Mouse (Mus musculus): ENCODE results near the gene Sufu. TPM values are rescaled to one million over a fixed set of nuclear protein-coding genes. Genes with fewer than 3 reads are reported as not detected.

Sufu gene
- total RNA-seq (2014; fragmentation: Nextera tagmentation) (20.9 and 22.8 TPM in 2 replicates), total RNA-seq (2017) (7.2 and 9.0 TPM in 2 replicates)

DNA sequence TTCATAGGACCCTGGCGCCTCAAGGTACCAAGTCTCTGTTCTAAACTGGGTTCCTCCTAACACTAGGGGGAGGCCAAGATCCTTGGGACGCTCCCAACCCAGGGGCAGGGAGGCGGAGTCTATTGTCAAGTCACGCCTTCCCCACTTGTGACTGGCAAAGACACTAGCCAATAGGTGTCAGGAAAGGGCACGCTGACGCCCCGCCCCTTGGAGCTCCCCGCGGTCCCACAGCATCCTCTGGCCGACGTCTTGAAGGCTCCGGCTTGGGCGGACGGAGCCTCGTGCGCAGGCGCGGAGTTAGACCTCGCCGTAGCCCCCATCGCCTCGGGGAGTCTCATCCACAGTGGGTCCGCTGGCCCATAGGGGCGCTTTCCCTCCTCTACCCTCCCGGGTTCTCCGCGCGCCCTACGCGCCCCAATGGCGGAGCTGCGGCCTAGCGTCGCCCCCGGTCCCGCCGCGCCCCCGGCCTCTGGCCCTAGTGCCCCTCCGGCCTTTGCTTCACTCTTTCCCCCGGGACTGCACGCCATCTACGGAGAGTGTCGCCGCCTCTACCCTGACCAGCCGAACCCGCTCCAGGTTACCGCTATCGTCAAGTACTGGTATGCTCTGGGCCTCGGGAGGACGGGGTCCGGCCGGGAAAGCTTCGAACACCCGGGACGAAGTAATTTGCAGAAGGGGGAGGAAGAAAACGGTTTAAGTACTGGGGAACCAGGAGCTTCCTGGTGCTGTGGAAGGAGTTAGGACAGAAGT lies at the start of gene Sufu:
TSS of gene Sufu (plus strand) at position 211 of the 750 bp plus-strand sequence.
- peak; percentile 80 for ATAC-seq (replicated peaks; ENCODE audit: poor library complexity, severe bottlenecking)

DNA sequence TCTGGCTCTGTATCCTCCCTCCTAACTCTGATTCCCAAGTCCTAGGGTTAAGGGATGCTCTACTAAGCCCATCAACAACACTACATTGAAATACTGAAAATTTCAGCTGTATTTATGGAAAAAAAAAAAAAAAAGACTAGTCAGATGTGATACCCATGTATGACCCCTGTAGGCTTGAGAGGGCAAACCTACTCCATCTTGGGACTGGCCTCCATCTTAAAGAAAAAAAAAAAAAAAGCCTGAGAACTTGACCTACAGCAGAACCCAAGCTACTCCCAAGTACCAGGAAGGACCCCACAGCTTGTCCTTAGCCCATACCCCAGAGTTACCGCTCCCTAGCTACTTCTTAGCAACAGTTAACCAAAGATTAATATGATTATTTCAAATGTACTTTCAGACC lies 49.5 kb upstream of the Sufu start:
- ATAC-seq (replicated peaks; ENCODE audit: poor library complexity, severe bottlenecking): no peak

DNA sequence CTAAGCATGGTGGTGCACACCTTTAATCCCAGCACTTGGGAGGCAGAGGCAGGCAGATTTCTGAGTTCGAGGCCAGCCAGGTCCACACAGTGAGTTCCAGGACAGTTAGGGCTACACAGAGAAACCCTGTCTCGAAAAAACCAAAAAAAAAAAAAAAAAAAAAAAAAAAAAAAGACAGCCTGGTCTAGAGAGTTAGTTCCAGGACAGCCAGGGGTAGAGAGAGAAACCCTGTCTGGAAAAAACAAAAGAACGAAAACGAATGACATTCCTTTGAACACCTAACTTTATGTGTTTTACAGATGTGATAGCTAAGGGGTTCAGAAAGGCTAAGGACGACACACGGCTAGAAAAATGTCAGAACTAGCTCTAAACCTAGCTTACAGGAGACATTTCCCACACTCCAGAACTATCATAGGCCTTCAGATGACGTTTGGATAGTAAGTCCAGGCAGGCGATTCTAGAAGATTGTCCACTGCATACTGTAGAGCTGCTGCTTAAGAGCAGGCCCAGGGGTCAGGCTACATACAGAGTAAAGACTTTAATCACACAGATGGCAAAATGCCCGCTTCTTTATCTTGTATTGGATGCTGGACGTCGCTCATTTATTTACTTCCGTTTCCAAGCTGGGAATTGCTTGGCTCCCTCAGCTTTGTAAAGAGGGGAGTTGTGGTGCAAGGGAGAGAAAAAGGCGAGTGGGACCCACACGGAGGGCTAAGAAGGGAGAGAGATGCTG lies 48.6 kb upstream of the Sufu start:
- ATAC-seq (replicated peaks; ENCODE audit: poor library complexity, severe bottlenecking): no peak

GRCm38 (mm10) chr19:46348761-46349458 lies 47.8 kb upstream of the Sufu start:
- ATAC-seq (replicated peaks; ENCODE audit: poor library complexity, severe bottlenecking): peak; percentile 65

DNA sequence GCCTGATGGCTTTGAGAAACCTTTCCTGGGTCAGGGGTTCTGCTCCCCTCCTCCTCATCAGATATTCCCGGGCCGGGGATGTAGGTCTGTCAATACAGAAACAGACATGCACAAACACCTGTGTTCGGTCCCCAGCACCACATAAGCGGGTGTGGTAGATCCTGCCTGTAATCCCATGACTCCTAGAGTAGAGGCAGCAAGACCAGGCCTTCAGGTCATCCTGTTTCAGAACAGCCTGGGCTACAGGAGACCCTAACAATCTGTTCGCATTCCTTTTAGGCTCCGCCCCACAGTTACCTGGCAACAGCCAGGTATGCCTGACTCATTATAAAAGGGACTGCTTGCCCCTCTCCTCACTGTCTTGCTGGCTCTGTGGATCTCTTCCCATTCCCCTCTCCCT lies 47.1 kb upstream of the Sufu start:
- ATAC-seq (replicated peaks; ENCODE audit: poor library complexity, severe bottlenecking): no peak

DNA sequence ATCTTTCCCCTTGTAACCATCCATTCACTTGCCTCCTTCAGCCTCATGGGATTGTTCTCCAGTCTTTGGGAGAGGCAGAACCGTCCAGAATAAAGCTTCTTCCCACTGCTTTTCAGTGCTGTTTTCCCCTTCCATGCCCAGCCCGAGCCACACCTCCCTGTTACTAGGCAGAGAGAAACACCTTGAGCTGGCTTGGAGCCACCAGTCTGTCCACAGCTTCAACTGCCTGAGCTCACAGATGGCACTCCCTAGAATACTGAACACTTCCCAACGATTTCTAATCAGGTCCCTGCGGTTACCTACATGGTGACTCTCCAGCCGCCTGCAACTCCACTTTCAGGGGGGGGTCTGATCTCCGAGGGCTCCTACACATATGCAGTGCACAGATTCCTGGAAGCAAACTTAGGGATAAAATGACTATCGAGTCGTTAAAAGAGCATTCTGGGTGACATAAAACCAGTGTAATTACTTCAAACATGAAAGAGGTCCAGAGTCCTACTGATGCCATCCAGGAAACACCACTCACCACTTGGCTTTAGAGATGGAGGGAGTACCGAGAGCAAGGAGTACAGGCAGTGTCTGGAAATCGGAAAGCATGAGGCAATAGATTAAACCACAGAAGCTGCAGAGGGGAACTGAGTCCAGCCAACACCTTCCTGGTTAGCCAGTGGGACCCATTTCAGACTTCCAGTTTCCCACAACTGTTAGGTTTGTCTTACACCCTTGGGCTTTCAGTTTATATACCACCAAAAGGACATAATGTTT lies 46.3 kb upstream of the Sufu start, which contains the start of gene 2310034G01Rik:
TSS of gene 2310034G01Rik (minus strand) at position 135 of the 765 bp plus-strand sequence.
- peak; percentile 81 for ATAC-seq (replicated peaks; ENCODE audit: poor library complexity, severe bottlenecking)

- peak; percentile 85 for ATAC-seq (replicated peaks; ENCODE audit: poor library complexity, severe bottlenecking)
Observed at GRCm38 (mm10) chr19:46356701-46357138, 40.0 kb upstream of the Sufu start.

- peak; percentile 75 for ATAC-seq (replicated peaks; ENCODE audit: poor library complexity, severe bottlenecking)
Observed at GRCm38 (mm10) chr19:46357344-46358280, 39.1 kb upstream of the Sufu start.

GRCm38 (mm10) chr19:46358381-46358780 lies 38.3 kb upstream of the Sufu start:
- peak; percentile 6 for ATAC-seq (replicated peaks; ENCODE audit: poor library complexity, severe bottlenecking)

- ATAC-seq (replicated peaks; ENCODE audit: poor library complexity, severe bottlenecking): no peak
Observed at GRCm38 (mm10) chr19:46362104-46362503, 34.6 kb upstream of the Sufu start.

- peak; percentile 79 for ATAC-seq (replicated peaks; ENCODE audit: poor library complexity, severe bottlenecking)
Observed at GRCm38 (mm10) chr19:46363294-46364009, 33.2 kb upstream of the Sufu start.

- ATAC-seq (replicated peaks; ENCODE audit: poor library complexity, severe bottlenecking): no peak
Observed at GRCm38 (mm10) chr19:46367798-46368590, 28.7 kb upstream of the Sufu start.

DNA sequence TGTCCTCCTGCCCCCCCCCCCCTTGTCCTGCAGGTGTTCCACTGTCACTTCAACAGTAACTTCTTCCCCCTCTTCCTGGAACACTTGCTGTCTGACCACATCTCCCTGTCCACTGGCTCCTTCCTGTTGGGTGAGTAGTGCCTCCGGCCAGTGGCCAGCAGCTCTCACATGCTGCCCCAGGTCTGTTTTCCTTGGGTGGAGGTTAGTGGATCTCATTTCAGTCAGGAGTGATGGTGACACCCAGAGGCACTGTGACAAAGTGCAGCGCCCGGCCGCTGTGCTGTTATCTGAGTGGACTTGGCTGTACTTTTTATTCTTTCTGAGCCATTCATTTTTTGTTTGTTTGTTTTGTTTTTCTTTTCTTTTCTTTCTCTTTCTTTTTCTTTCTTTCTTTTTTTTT lies 27.5 kb upstream of the Sufu start:
- peak; percentile 78 for ATAC-seq (replicated peaks; ENCODE audit: poor library complexity, severe bottlenecking)

DNA sequence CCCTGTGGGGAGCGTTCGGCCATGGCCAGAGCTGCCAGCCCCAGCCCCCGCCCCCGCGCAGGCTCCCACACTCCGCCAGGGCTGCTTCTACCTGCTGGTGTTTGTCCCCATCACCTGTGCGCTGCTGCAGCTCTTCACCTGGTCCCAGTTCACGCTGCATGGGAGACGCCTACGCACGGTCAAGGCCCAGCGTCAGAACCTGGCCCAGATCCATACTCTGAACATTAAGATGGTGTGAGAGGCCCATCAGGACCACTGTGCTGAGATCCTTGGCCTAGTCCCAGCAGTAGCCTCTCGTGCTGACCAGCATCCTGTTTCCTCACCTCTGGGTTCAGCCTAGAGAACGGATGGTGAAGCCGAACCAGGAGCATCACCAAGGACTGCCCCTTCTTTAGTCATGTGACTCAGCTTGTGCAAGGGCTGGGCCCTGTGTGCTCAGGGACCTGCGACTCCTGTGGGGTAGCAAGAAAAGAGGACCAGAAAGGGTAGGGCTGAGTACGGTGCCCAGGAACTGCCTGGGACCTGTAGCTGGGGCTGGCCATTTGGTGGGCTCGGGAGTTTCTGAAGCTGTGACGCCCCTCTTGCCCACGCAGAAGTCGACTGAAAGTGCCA lies 22.1 kb upstream of the Sufu start:
- ATAC-seq (replicated peaks; ENCODE audit: poor library complexity, severe bottlenecking): peak; percentile 63

- no peak for ATAC-seq (replicated peaks; ENCODE audit: poor library complexity, severe bottlenecking)
Observed at GRCm38 (mm10) chr19:46375489-46375888, 21.2 kb upstream of the Sufu start.

GRCm38 (mm10) chr19:46375891-46376290 lies 20.8 kb upstream of the Sufu start:
- no peak for ATAC-seq (replicated peaks; ENCODE audit: poor library complexity, severe bottlenecking)

GRCm38 (mm10) chr19:46382275-46382674 lies 14.4 kb upstream of the Sufu start:
- no peak for ATAC-seq (replicated peaks; ENCODE audit: poor library complexity, severe bottlenecking)

All from granulocyte monocyte progenitor cell, adult 5-6 weeks (primary cell).